Mouse (Mus musculus): ENCODE measurements at regions not wholly inside any gene's neighbourhood (a gene's known extent, or its start where the extent isn't known, plus 50 kb on each side); places are given as distances from the start of the nearest gene placed in this dataset.
A peak's percentile ranks its signal among the peaks of the same experiment; 100 is the strongest.

DNA sequence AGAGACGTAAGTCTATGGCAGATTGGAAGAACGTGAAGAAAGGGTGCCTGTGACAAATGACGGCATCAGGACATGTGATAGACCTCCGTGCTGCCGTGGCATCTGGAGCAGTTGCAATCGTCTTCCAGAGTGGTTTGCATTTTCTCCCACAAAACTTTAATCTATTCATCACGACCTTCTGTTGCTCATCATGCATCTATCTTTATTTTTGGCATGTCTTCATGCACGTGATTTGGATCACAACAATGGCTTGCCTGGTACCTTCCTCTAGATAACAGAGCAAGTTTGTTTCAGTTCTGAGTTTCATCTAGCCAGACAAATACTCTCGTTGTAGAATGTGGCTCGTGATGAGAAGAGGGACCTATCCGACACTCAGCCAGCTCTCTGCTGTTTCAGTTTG, 164.4 kb upstream of the Spaca1 start:
- TF ChIP-seq GATA2 (IDR thresholded peaks at IDR 0.05; ENCODE audit: borderline replicate concordance, low read depth, low read length) (no peak), CTCF (IDR thresholded peaks at IDR 0.05; ENCODE audit: low read depth, low read length) (no peak), POLR2AphosphoS5 (IDR thresholded peaks at IDR 0.05; ENCODE audit: insufficient replicate concordance, low read depth, low read length) (no peak), TAL1 (conservative IDR thresholded peaks at IDR 0.05; ENCODE audit: low read depth, low read length) (no peak), GATA1 (IDR thresholded peaks at IDR 0.05; ENCODE audit: borderline replicate concordance, low read length) (no peak)
- no peaks in the 10 kb centered on the region for H3K4me1 ChIP-seq (ENCODE audit: insufficient read depth, low read depth, low read length)
- H3K27me3 ChIP-seq (ENCODE audit: insufficient read depth, low read length): no peaks in the 10 kb centered on the region
- no peaks in the 10 kb centered on the region for H3K36me3 ChIP-seq (replicated peaks)
- ATAC-seq (ENCODE audit: extremely low read depth, insufficient number of reproducible peaks, low FRiP score, poor library complexity, severe bottlenecking): no peak
- no peak for DNase-seq (ENCODE audit: low spot score)
- H3K9me3 ChIP-seq (replicated peaks): no peaks in the 10 kb centered on the region
- no peak overlapping the region for H3K4me3 ChIP-seq (ENCODE audit: low read depth, low read length)

DNA sequence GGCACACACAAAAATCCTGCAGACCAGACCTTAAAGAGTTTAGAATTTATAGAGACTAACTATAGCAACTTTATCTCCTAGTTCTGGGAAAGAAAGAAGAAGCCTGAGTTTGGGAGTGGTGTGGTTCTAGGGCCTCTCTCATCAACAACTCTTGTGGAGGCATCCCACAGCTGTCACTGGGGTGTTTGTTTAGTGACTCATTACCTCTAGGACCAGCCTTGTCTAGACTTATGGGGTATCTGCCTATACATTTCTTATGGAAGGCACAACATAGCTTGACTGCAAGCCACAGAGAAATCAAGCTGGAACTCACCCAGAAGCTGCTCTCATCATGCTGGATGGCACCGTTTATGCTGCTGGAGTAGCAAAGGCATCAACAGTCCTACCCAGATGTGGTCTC, 171.9 kb upstream of the Spaca1 start:
- no peak for DNase-seq (ENCODE audit: low spot score)
- Histone ChIP-seq H3K4me3 (ENCODE audit: low read depth, low read length) (no peak overlapping the region), H3K4me1 (ENCODE audit: insufficient read depth, low read depth, low read length) (no peaks in the 10 kb centered on the region), H3K36me3 (replicated peaks) (no peaks in the 10 kb centered on the region), H3K27me3 (ENCODE audit: insufficient read depth, low read length) (no peaks in the 10 kb centered on the region), H3K9me3 (replicated peaks) (no peaks in the 10 kb centered on the region)
- TF ChIP-seq GATA2 (IDR thresholded peaks at IDR 0.05; ENCODE audit: borderline replicate concordance, low read depth, low read length) (no peak), CTCF (IDR thresholded peaks at IDR 0.05; ENCODE audit: low read depth, low read length) (no peak), GATA1 (IDR thresholded peaks at IDR 0.05; ENCODE audit: borderline replicate concordance, low read length) (no peak), POLR2AphosphoS5 (IDR thresholded peaks at IDR 0.05; ENCODE audit: insufficient replicate concordance, low read depth, low read length) (no peak), TAL1 (conservative IDR thresholded peaks at IDR 0.05; ENCODE audit: low read depth, low read length) (no peak)
- no peak for ATAC-seq (ENCODE audit: extremely low read depth, insufficient number of reproducible peaks, low FRiP score, poor library complexity, severe bottlenecking)

DNA sequence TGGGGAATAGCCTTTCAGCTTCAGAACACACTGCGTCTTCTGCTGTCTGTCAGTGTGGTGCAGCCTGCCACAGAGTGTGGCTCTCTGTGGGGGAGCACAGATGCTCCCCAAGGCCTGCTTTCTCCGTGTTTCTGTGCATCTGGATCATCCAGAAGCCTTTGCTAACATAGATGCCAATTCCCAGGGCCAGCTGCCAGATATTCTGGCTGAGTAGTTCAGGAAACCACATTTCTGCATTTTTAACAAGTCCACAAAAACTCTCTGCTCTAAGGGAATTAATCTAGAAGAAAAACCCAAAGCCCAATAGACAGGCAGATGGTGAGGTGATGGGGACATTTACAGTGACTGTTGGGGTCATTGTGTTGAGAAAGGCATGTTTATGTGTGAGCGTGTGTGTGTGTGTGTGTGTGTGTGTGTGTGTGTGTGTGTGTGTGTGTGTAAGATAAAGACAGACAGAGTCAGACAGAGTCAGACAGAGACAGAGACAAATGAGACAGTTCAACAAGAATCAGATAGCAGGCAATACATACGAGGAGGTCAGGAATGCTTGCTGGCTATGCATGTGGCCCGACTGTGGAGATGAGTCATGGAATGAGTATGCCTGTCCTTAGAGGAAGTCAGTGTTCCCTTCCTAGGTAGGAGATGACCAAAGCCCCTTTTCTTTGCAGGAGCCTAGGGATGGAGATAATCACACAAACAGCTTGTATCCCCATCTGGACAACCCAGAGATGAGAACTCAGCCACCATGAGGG, 176.3 kb upstream of the Spaca1 start:
- Histone ChIP-seq H3K36me3 (replicated peaks) (no peaks in the 10 kb centered on the region), H3K4me1 (ENCODE audit: insufficient read depth, low read depth, low read length) (no peaks in the 10 kb centered on the region), H3K9me3 (replicated peaks) (no peaks in the 10 kb centered on the region), H3K27me3 (ENCODE audit: insufficient read depth, low read length) (no peaks in the 10 kb centered on the region), H3K4me3 (ENCODE audit: low read depth, low read length) (no peak overlapping the region)
- TF ChIP-seq TAL1 (conservative IDR thresholded peaks at IDR 0.05; ENCODE audit: low read depth, low read length): no peak
- TF ChIP-seq GATA1 (IDR thresholded peaks at IDR 0.05; ENCODE audit: borderline replicate concordance, low read length): no peak
- no peak for TF ChIP-seq POLR2AphosphoS5 (IDR thresholded peaks at IDR 0.05; ENCODE audit: insufficient replicate concordance, low read depth, low read length)
- no peak for TF ChIP-seq GATA2 (IDR thresholded peaks at IDR 0.05; ENCODE audit: borderline replicate concordance, low read depth, low read length)
- TF ChIP-seq CTCF (IDR thresholded peaks at IDR 0.05; ENCODE audit: low read depth, low read length): no peak
- no peak for DNase-seq (ENCODE audit: low spot score)
- ATAC-seq (ENCODE audit: extremely low read depth, insufficient number of reproducible peaks, low FRiP score, poor library complexity, severe bottlenecking): no peak

DNA sequence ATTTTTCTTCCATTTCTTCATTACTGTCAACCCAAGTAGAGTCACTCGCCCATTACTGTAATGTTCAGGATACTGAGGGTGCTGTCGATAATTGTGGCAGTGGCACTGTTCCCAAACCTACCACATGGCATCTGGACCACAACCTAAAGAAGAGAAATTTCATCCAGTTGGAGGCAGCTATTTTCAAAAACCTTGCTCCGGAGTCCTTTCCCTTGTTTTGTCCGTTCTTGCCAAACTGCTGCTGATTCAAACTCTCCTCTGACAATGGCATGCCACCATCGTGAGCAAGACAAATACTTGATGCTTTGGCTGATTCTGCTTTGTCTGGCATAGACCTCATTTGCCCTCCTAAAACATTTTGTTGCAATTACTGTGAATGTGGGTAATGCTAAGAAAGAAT, 176.9 kb upstream of the Spaca1 start:
- Histone ChIP-seq H3K4me1 (ENCODE audit: insufficient read depth, low read depth, low read length) (no peaks in the 10 kb centered on the region), H3K4me3 (ENCODE audit: low read depth, low read length) (no peak overlapping the region), H3K27me3 (ENCODE audit: insufficient read depth, low read length) (no peaks in the 10 kb centered on the region), H3K36me3 (replicated peaks) (no peaks in the 10 kb centered on the region), H3K9me3 (replicated peaks) (no peaks in the 10 kb centered on the region)
- DNase-seq (ENCODE audit: low spot score): no peak
- TF ChIP-seq GATA1 (IDR thresholded peaks at IDR 0.05; ENCODE audit: borderline replicate concordance, low read length) (no peak), TAL1 (conservative IDR thresholded peaks at IDR 0.05; ENCODE audit: low read depth, low read length) (no peak), CTCF (IDR thresholded peaks at IDR 0.05; ENCODE audit: low read depth, low read length) (no peak), POLR2AphosphoS5 (IDR thresholded peaks at IDR 0.05; ENCODE audit: insufficient replicate concordance, low read depth, low read length) (no peak), GATA2 (IDR thresholded peaks at IDR 0.05; ENCODE audit: borderline replicate concordance, low read depth, low read length) (no peak)
- no peak for ATAC-seq (ENCODE audit: extremely low read depth, insufficient number of reproducible peaks, low FRiP score, poor library complexity, severe bottlenecking)

DNA sequence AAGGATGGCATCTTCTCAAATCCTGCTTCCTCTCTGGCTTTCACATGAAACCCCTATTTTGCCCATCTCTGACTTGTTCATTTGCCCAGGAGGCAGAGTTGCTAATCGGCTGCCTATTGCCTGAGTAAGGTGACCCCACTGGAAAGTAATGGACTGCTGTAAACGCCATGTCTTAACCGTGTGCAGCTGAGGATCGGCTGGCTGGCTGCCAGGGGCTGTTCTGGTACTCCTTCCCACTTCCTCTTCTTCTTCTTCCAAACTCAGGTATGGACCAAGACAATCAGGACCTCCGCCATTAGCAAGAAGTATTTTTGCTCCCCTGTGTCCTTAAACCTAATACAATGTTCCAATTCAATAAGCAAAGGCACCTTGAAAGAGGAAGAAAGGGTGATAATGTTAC, 177.6 kb upstream of the Spaca1 start:
- TF ChIP-seq TAL1 (conservative IDR thresholded peaks at IDR 0.05; ENCODE audit: low read depth, low read length) (no peak), CTCF (IDR thresholded peaks at IDR 0.05; ENCODE audit: low read depth, low read length) (no peak), POLR2AphosphoS5 (IDR thresholded peaks at IDR 0.05; ENCODE audit: insufficient replicate concordance, low read depth, low read length) (no peak), GATA1 (IDR thresholded peaks at IDR 0.05; ENCODE audit: borderline replicate concordance, low read length) (no peak), GATA2 (IDR thresholded peaks at IDR 0.05; ENCODE audit: borderline replicate concordance, low read depth, low read length) (no peak)
- ATAC-seq (ENCODE audit: extremely low read depth, insufficient number of reproducible peaks, low FRiP score, poor library complexity, severe bottlenecking): no peak
- Histone ChIP-seq H3K9me3 (replicated peaks) (no peaks in the 10 kb centered on the region), H3K36me3 (replicated peaks) (no peaks in the 10 kb centered on the region), H3K4me1 (ENCODE audit: insufficient read depth, low read depth, low read length) (no peaks in the 10 kb centered on the region), H3K27me3 (ENCODE audit: insufficient read depth, low read length) (no peaks in the 10 kb centered on the region), H3K4me3 (ENCODE audit: low read depth, low read length) (no peak overlapping the region)
- no peak for DNase-seq (ENCODE audit: low spot score)

GRCm38 (mm10) chr4:34231270-34231669, 181.3 kb upstream of the Spaca1 start:
- Histone ChIP-seq H3K36me3 (replicated peaks) (no peaks in the 10 kb centered on the region), H3K4me3 (ENCODE audit: low read depth, low read length) (no peak overlapping the region), H3K9me3 (replicated peaks) (no peaks in the 10 kb centered on the region), H3K4me1 (ENCODE audit: insufficient read depth, low read depth, low read length) (no peaks in the 10 kb centered on the region), H3K27me3 (ENCODE audit: insufficient read depth, low read length) (0 out of 2 replicates have a peak, but pooled peaks cover 3% of the 10 kb centered on the region)
- TF ChIP-seq GATA2 (IDR thresholded peaks at IDR 0.05; ENCODE audit: borderline replicate concordance, low read depth, low read length): no peak
- no peak for TF ChIP-seq GATA1 (IDR thresholded peaks at IDR 0.05; ENCODE audit: borderline replicate concordance, low read length)
- TF ChIP-seq POLR2AphosphoS5 (IDR thresholded peaks at IDR 0.05; ENCODE audit: insufficient replicate concordance, low read depth, low read length): no peak
- TF ChIP-seq CTCF (IDR thresholded peaks at IDR 0.05; ENCODE audit: low read depth, low read length): 0 out of 2 replicates have a peak, but pooled peaks have one; percentile 6
- TF ChIP-seq TAL1 (conservative IDR thresholded peaks at IDR 0.05; ENCODE audit: low read depth, low read length): no peak
- ATAC-seq (ENCODE audit: extremely low read depth, insufficient number of reproducible peaks, low FRiP score, poor library complexity, severe bottlenecking): no peak
- peak; percentile 12 for DNase-seq (ENCODE audit: low spot score)

All from G1E (cell line).